Mouse (Mus musculus) stomach, postnatal 0 days (tissue): ENCODE results near the gene Tyk2.

Source experiments
- CTCF ChIP-seq: IDR thresholded peaks from 2 replicates; pipeline ENCODE4 v1.5.1; 2016; ENCODE audit warnings: antibody characterized with exemption, low read depth, mild to moderate bottlenecking, moderate library complexity
- EP300 ChIP-seq: optimal IDR thresholded peaks from 2 replicates; pipeline ENCODE3; 2016; ENCODE audit warnings: antibody characterized with exemption

DNA sequence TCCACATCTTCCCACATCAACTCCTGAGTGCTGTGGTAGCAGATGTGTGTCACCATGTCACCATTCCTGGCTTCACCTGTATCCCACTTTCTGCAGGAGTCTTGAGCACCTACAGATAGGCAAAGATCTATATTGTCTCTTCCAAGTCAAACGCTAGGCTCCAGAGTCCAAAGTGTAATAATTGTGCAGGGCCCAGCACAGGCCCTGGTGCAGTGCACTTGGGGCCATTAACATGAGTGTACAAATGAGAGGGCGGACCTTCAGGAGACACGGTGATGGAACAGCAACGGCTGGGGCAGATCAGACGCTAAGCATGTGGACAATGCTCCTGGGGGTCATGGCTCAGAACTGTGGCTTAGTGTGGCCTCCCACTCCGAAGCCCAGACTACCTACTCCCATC, 17.3 kb downstream of the Tyk2 start:
- TF ChIP-seq CTCF (no peak), EP300 (no peak)
